Mouse (Mus musculus): Measurements from ENCODE around the gene E4f1.

GRCm38 (mm10) chr17:24495443-24495842 lies 25.3 kb upstream of the E4f1 start:
- TF ChIP-seq CTCF (IDR thresholded peaks at IDR 0.05; ENCODE audit: insufficient read depth, low read depth, low read length) (no peak), POLR2A (IDR thresholded peaks at IDR 0.05; ENCODE audit: insufficient read depth, low read depth, low read length) (no peak)

Measured in olfactory bulb, adult 2 months (tissue).